Mouse (Mus musculus): ENCODE measurements around the gene Cd82. TPM values are rescaled to one million over a fixed set of nuclear protein-coding genes. Genes with fewer than 3 reads are reported as not detected.

The Cd82 gene
- polyA plus RNA-seq, 1 experiment from 2014 or later, result 8.8 TPM

- H3K4me3 ChIP-seq, result no peak overlapping the region
- no peak overlapping the region for H3K27ac ChIP-seq (replicated peaks)
- no peaks in the 10 kb centered on the region for H3K36me3 ChIP-seq
- no peaks in the 10 kb centered on the region for H3K9me3 ChIP-seq
- H3K4me1 ChIP-seq, result 0 out of 2 replicates have a peak, but pooled peaks cover 7% of the 10 kb centered on the region
- H3K9ac ChIP-seq (replicated peaks), result no peak overlapping the region
- ATAC-seq (ENCODE audit: low FRiP score, low read depth), result no peak
- H3K4me2 ChIP-seq (replicated peaks), result no peak overlapping the region
- H3K27me3 ChIP-seq, result peaks cover 26% of the 10 kb centered on the region
- 90% methylated on average over 9 of the region's 9 CpGs for WGBS
Measured at GRCm38 (mm10) chr2:93424307-93424984, 38.5 kb downstream of the Cd82 start.

DNA sequence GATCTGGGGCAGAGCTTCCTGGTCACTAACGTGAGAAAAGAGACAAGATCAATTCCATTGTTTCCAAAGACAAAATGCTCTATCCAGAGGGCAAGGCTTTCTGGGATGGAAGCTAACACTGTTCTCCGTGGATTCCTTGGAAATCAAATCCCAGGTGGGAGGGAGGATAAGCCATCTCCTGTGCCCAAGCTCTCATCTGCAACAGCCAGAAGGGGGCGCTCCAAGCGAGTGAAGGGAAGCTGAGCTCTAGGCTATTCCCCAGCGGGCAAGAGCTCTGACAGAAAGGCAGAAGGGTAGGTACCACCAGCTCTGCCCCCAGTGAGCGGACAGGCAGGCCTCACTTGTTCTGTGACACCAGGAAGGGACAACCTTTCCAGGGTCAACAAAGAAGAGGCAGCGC lies 41.6 kb downstream of the Cd82 start:
- Histone ChIP-seq H3K36me3 (no peaks in the 10 kb centered on the region), H3K4me2 (replicated peaks) (no peak overlapping the region), H3K9me3 (no peaks in the 10 kb centered on the region), H3K4me1 (peaks cover 8% of the 10 kb centered on the region), H3K27me3 (peaks cover 30% of the 10 kb centered on the region; the same call in 1 of the 2 replicates), H3K27ac (replicated peaks) (no peak overlapping the region), H3K4me3 (no peak overlapping the region), H3K9ac (replicated peaks) (no peak overlapping the region)
- no peak for ATAC-seq (ENCODE audit: low FRiP score, low read depth)
- 25% methylated on average over 7 of the region's 7 CpGs for WGBS

DNA sequence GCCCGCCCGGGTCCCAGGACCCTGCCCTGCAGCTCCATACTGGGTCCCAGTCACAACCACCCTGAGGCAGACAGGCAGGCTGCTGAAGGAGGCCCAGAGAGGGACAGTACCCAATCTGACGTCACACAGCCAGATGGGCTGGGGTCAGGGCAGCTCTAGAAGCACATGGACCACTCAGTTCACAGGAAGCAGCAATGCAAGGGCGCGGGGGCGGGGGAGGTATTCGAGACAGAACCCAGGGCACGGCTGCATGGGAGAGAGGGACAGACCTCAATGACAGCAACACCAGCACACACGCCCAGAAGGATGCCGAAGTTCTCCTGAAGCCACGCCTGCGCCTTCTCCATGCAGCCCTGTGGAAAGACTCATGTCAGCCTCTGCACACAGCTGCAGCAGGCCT lies 43.0 kb downstream of the Cd82 start:
- peaks cover 31% of the 10 kb centered on the region; the same call in 1 of the 2 replicates for H3K27me3 ChIP-seq
- no peak overlapping the region for H3K27ac ChIP-seq (replicated peaks)
- no peak overlapping the region for H3K9ac ChIP-seq (replicated peaks)
- no peaks in the 10 kb centered on the region for H3K36me3 ChIP-seq
- no peak overlapping the region for H3K4me2 ChIP-seq (replicated peaks)
- ATAC-seq (ENCODE audit: low FRiP score, low read depth), result no peak
- 85% methylated on average over 12 of the region's 12 CpGs for WGBS
- H3K4me3 ChIP-seq, result no peak overlapping the region
- H3K4me1 ChIP-seq, result peaks cover 5% of the 10 kb centered on the region
- no peaks in the 10 kb centered on the region for H3K9me3 ChIP-seq

DNA sequence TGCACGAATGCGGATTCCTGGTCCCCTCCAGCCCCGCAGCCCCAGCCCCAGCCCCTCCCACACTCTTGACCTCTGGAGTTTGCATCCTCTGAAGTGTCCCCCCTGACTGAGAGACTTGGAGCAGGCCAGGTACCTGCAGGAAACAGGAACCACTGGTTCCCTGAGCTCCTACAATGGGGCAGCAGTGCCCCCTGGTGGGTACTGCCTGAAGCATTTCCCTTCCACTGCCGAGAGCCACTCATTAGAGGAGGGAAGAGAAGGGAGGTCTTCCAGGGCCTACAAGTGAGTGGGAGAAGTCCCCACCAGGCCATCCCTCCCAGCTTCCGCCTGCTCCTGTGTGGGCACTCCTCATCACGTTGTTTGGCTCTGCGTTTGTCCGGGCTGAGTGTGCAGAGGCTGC lies 44.5 kb downstream of the Cd82 start:
- peak; percentile 38 for ATAC-seq (ENCODE audit: low FRiP score, low read depth)
- Histone ChIP-seq H3K27ac (replicated peaks) (no peak overlapping the region), H3K36me3 (no peaks in the 10 kb centered on the region), H3K4me1 (peaks cover 5% of the 10 kb centered on the region), H3K9me3 (no peaks in the 10 kb centered on the region), H3K4me2 (replicated peaks) (no peak overlapping the region), H3K27me3 (peaks cover 36% of the 10 kb centered on the region; the same call in 1 of the 2 replicates), H3K4me3 (no peak overlapping the region), H3K9ac (replicated peaks) (no peak overlapping the region)
- WGBS, result 9% methylated on average over 8 of the region's 8 CpGs

GRCm38 (mm10) chr2:93416874-93417709 lies 45.8 kb downstream of the Cd82 start:
- peaks cover 5% of the 10 kb centered on the region for H3K4me1 ChIP-seq
- H3K9me3 ChIP-seq, result no peaks in the 10 kb centered on the region
- no peak overlapping the region for H3K27ac ChIP-seq (replicated peaks)
- 87% methylated on average over 12 of the region's 12 CpGs for WGBS
- H3K4me2 ChIP-seq (replicated peaks), result no peak overlapping the region
- no peak overlapping the region for H3K9ac ChIP-seq (replicated peaks)
- peaks cover 36% of the 10 kb centered on the region; the same call in 1 of the 2 replicates for H3K27me3 ChIP-seq
- H3K36me3 ChIP-seq, result no peaks in the 10 kb centered on the region
- no peak for ATAC-seq (ENCODE audit: low FRiP score, low read depth)
- no peak overlapping the region for H3K4me3 ChIP-seq

DNA sequence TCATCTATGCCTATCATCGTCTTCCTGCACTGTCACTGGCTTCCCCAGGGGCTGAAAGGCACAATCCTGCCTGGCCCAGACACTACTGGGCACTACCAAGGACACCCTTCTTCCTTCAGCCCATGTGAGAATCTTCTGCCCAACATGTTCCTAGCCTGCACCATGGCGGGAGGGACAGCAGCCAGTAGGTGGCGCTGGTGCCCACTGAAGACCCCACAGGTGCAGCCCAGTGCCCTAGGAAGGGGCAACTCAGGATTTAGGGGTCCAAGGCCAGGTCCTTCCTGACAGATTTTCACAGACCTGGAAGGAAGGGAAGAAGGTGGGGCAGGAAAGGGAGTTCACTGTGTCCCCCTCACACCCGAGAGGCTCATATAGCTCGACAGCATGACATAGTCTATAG lies 47.7 kb downstream of the Cd82 start:
- H3K27me3 ChIP-seq, result peaks cover 26% of the 10 kb centered on the region; the same call in 1 of the 2 replicates
- no peak overlapping the region for H3K4me3 ChIP-seq
- H3K4me2 ChIP-seq (replicated peaks), result no peak overlapping the region
- H3K9ac ChIP-seq (replicated peaks), result no peak overlapping the region
- H3K36me3 ChIP-seq, result no peaks in the 10 kb centered on the region
- peaks cover 17% of the 10 kb centered on the region for H3K4me1 ChIP-seq
- no peak overlapping the region for H3K27ac ChIP-seq (replicated peaks)
- 42% methylated on average over 5 of the region's 5 CpGs for WGBS
- ATAC-seq (ENCODE audit: low FRiP score, low read depth), result no peak
- H3K9me3 ChIP-seq, result no peaks in the 10 kb centered on the region

- H3K27ac ChIP-seq (replicated peaks), result no peak overlapping the region
- H3K4me1 ChIP-seq, result peaks cover 17% of the 10 kb centered on the region
- no peaks in the 10 kb centered on the region for H3K36me3 ChIP-seq
- peaks cover 23% of the 10 kb centered on the region for H3K27me3 ChIP-seq
- no peak overlapping the region for H3K4me3 ChIP-seq
- no peak overlapping the region for H3K9ac ChIP-seq (replicated peaks)
- ATAC-seq (ENCODE audit: low FRiP score, low read depth), result no peak
- H3K4me2 ChIP-seq (replicated peaks), result no peak overlapping the region
- WGBS, result 85% methylated on average over 9 of the region's 9 CpGs
- H3K9me3 ChIP-seq, result no peaks in the 10 kb centered on the region
Measured at GRCm38 (mm10) chr2:93414163-93414562, 48.8 kb downstream of the Cd82 start.

DNA sequence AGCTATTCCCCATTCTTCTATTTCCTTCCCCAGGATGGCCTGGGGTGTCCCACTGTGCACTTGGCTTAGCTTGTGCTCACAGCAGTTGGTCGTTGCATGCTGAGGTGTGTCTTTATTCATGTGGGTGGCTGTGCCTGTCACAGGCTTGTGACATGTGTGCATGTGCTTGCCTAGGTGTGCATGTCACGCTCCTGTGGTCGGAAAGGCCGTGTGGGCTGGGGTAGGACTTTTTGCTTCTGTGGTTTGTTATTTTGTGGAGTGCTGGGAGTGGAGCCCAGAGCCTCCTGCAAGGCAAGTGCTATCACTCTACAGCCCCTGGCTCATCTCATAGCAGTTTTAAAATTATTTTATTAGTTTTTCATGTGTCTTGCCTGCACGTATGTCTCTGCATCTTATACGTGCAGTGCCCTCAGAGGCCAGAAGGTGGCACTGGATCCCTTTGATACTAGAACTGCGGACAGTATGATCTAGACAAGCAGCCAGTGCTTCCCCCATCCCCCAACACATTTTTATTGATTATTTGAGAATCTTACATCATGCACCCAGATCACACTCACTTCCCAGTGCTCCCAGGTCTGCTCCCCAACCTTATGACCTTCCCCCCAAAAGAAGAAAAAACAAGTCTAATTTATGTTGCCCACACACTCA lies 49.4 kb downstream of the Cd82 start:
- no peak overlapping the region for H3K27ac ChIP-seq (replicated peaks)
- peak; percentile 32; the same call in 1 of the 2 replicates for ATAC-seq (ENCODE audit: low FRiP score, low read depth)

GRCm38 (mm10) chr2:93412101-93412500 lies 50.8 kb downstream of the Cd82 start:
- no peak for ATAC-seq (ENCODE audit: low FRiP score, low read depth)
- peaks cover 12% of the 10 kb centered on the region; the same call in 1 of the 2 replicates for H3K4me1 ChIP-seq
- no peak overlapping the region for H3K9ac ChIP-seq (replicated peaks)
- no peaks in the 10 kb centered on the region for H3K9me3 ChIP-seq
- peaks cover 23% of the 10 kb centered on the region for H3K27me3 ChIP-seq
- no peak overlapping the region for H3K27ac ChIP-seq (replicated peaks)
- H3K4me2 ChIP-seq (replicated peaks), result no peak overlapping the region
- H3K4me3 ChIP-seq, result no peak overlapping the region
- 70% methylated on average over 4 of the region's 4 CpGs for WGBS
- no peaks in the 10 kb centered on the region for H3K36me3 ChIP-seq

More for the DNA sequence above, 49.4 kb downstream of the Cd82 start:
- Histone ChIP-seq H3K9me3 (no peaks in the 10 kb centered on the region), H3K4me2 (replicated peaks) (no peak overlapping the region), H3K9ac (replicated peaks) (no peak overlapping the region), H3K4me1 (peaks cover 16% of the 10 kb centered on the region), H3K27me3 (peaks cover 23% of the 10 kb centered on the region), H3K4me3 (no peak overlapping the region), H3K36me3 (no peaks in the 10 kb centered on the region)
- WGBS, result 49% methylated on average over 7 of the region's 7 CpGs

DNA sequence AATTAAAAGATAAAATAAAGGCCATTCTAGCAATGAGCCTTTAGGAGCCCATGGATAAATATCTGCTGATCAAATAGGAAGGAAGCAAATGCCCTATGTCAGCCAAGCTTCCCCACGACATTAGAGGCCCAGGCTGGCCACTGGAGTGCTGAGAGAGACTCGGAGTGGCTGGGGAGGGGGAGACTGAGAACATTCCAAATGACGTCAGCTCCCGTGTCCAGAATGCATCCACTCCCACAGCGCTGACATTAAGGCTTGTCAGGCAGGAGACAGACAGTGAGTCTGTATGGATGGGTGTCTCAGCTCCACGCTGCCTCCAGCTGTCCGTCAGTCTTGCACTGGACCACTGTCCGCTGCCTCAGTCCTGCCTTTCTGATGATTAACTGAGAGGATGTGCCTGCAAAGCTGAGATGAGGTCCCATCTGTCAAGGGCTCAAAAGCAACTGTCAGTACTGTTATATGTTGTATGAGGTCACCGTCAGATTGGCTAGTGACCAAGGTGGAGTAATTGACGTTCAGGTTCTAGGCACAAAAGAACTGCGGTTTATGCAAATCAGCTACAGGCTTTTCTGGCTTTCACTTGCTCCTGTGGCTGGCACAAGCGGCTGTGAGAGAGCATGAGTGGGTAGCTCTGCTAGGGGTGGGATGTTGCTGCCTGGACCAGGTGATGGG lies 51.9 kb downstream of the Cd82 start:
- Histone ChIP-seq H3K4me2 (replicated peaks) (no peak overlapping the region), H3K9ac (replicated peaks) (no peak overlapping the region), H3K27me3 (peaks cover 19% of the 10 kb centered on the region; the same call in 1 of the 2 replicates), H3K4me1 (peaks cover 12% of the 10 kb centered on the region; the same call in 1 of the 2 replicates), H3K27ac (replicated peaks) (no peak overlapping the region), H3K4me3 (no peak overlapping the region), H3K9me3 (no peaks in the 10 kb centered on the region), H3K36me3 (no peaks in the 10 kb centered on the region)
- peak; percentile 28; the same call in 1 of the 2 replicates for ATAC-seq (ENCODE audit: low FRiP score, low read depth)
- WGBS, result 50% methylated on average over 12 of the region's 12 CpGs

DNA sequence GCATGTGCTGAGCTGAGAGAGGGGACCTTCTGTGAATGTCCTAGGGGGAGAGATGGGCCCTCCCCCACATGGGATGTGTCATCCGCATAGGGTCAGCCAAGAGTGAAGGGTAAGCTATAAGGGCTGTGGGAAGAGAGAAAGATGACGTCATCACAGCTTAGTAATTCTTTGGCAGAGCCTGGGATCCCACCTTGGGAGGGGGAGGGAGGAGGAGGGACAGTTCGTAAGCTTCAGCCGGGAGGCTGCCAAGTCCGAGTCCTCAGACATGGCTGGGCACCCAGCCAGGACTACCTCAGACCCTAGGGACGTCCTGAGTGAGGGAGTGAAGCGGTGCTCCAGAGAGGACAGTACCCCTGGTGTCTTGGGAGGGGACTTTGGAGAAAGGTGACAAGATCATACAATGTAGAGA lies 57.9 kb downstream of the Cd82 start:
- peaks cover 10% of the 10 kb centered on the region; the same call in 1 of the 2 replicates for H3K4me1 ChIP-seq
- H3K4me2 ChIP-seq (replicated peaks), result no peak overlapping the region
- WGBS, result 64% methylated on average over 7 of the region's 7 CpGs
- 0 out of 2 replicates have a peak, but pooled peaks have one; percentile 48 for ATAC-seq (ENCODE audit: low FRiP score, low read depth)
- peaks cover 17% of the 10 kb centered on the region; the same call in 1 of the 2 replicates for H3K27me3 ChIP-seq
- H3K9ac ChIP-seq (replicated peaks), result no peak overlapping the region
- no peaks in the 10 kb centered on the region for H3K36me3 ChIP-seq
- H3K27ac ChIP-seq (replicated peaks), result no peak overlapping the region
- H3K9me3 ChIP-seq, result no peaks in the 10 kb centered on the region
- no peak overlapping the region for H3K4me3 ChIP-seq
